Mouse (Mus musculus) adrenal gland, postnatal 14 days (tissue): Measurements from ENCODE around the gene Slc35e2. TPM values are rescaled to one million over a fixed set of nuclear protein-coding genes. Genes with fewer than 3 reads are reported as not detected.
"Not testable (repeated sequence)": the region's sequence is repeated elsewhere in the genome, so short reads cannot be mapped to it uniquely, and the experiment has no call there.

Experiments used
- DNase-seq: peaks from one replicate; pipeline ENCODE4 v3.0.0; 2021; ENCODE audit warnings: mixed read lengths
- total RNA-seq: library from RNA; stranded (reverse); gene quantifications from 2 replicates; pipeline ENCODE4 v1.2.3, GENCODE M21; 2021

Slc35e2 gene
- total RNA-seq, 1 experiment from 2014 or later = 30.1 TPM

- DNase-seq = no peak
Measured at GRCm38 (mm10) chr4:155669598-155670075, 68.4 kb downstream of the Slc35e2 start.

GRCm38 (mm10) chr4:155670236-155670635 lies 69.0 kb downstream of the Slc35e2 start:
- DNase-seq = not testable (repeated sequence)

- DNase-seq = no peak
Measured at GRCm38 (mm10) chr4:155672082-155672481, 70.9 kb downstream of the Slc35e2 start.

Other genes starting within 250 kb of the Slc35e2 start
- gene Prkcz, start 240.1 kb upstream of the Slc35e2 start, total RNA-seq = 5.7 and 6.8 TPM in 2 replicates
- gene Gabrd, start 203.3 kb upstream of the Slc35e2 start, total RNA-seq = 0.11 and 0.19 TPM in 2 replicates
- gene Cfap74, start 192.2 kb upstream of the Slc35e2 start, total RNA-seq = 0.48 and 1.1 TPM in 2 replicates
- gene Tmem52, start 132.3 kb upstream of the Slc35e2 start, total RNA-seq = 11.4 and 14.8 TPM in 2 replicates
- gene Gnb1, start 110.1 kb upstream of the Slc35e2 start, total RNA-seq = 389 and 418 TPM in 2 replicates
- 206 and 214 TPM in 2 replicates for gene Nadk, start 39.0 kb upstream of the Slc35e2 start, total RNA-seq
- 56.4 and 59.3 TPM in 2 replicates for gene Cdk11b, start 23.4 kb downstream of the Slc35e2 start, total RNA-seq
- not detected in 2 replicates for gene Gm10563, start 44.0 kb downstream of the Slc35e2 start, total RNA-seq
- gene Mmp23, start 52.0 kb downstream of the Slc35e2 start, total RNA-seq = 10.0 and 11.5 TPM in 2 replicates
- 38.5 and 41.6 TPM in 2 replicates for gene Mib2, start 67.8 kb downstream of the Slc35e2 start, total RNA-seq
- 34.8 and 45.9 TPM in 2 replicates for gene Fndc10, start 92.9 kb downstream of the Slc35e2 start, total RNA-seq
- 94.3 and 97.0 TPM in 2 replicates for gene Ssu72, start 103.4 kb downstream of the Slc35e2 start, total RNA-seq
- 0.79 and 1.2 TPM in 2 replicates for gene Tmem240, start 133.4 kb downstream of the Slc35e2 start, total RNA-seq
- gene Atad3a, start 159.7 kb downstream of the Slc35e2 start, total RNA-seq = 117 and 127 TPM in 2 replicates
- 5.2 and 5.5 TPM in 2 replicates for gene Vwa1, start 173.3 kb downstream of the Slc35e2 start, total RNA-seq
- gene Tmem88b, start 184.5 kb downstream of the Slc35e2 start, total RNA-seq = 0.79 and 0.82 TPM in 2 replicates
- gene Ankrd65, start 189.0 kb downstream of the Slc35e2 start, total RNA-seq = not detected in 2 replicates
- gene Mrpl20, start 201.5 kb downstream of the Slc35e2 start, total RNA-seq = 194 and 200 TPM in 2 replicates
- 106 and 112 TPM in 2 replicates for gene Ccnl2, start 211.1 kb downstream of the Slc35e2 start, total RNA-seq
- gene Aurkaip1, start 229.9 kb downstream of the Slc35e2 start, total RNA-seq = 136 and 148 TPM in 2 replicates
- gene Mxra8, start 238.3 kb downstream of the Slc35e2 start, total RNA-seq = 40.6 and 44.3 TPM in 2 replicates
- gene Dvl1, start 246.0 kb downstream of the Slc35e2 start, total RNA-seq = 54.8 and 66.4 TPM in 2 replicates